Comparison of ENCODE assay signal across 17 mouse cellular contexts in genomic region chr4:120697353-120697752, GRCm38 (mm10). TPM values are rescaled to one million over a fixed set of nuclear protein-coding genes. Genes with fewer than 3 reads are reported as not detected.
A peak's percentile ranks its signal among the peaks of the same experiment; 100 is the strongest.
DNase-seq lines count a peak whose midpoint lies in the region; ATAC-seq and TF ChIP-seq lines count a peak whose summit lies in the region.
"Had no signal": no experiment of that assay in that cellular context is flagged by ENCODE, and none has a peak within 500 bp of the region (broad histone marks: within the 10 kb centered on the region; RNA-seq: fewer than 3 reads in every experiment).

No protein-coding gene starts in this region.

- no peak for DNase-seq in heart, postnatal 36 days
- DNase-seq in kidney, postnatal 0 days (ENCODE audit: low spot score) = no peak
- no peak for DNase-seq in kidney, adult 11 months
- no peak for DNase-seq in ES-E14 (ENCODE audit: low read depth, low spot score)
- DNase-seq in adrenal gland, adult 18-20 months (ENCODE audit: low spot score in 2 of 2) = no peak
- DNase-seq in gastrocnemius, adult 18-20 months (ENCODE audit: low spot score) = no peak
- DNase-seq: adrenal gland, postnatal 36 days; B cell, adult 2 months; cerebellum, adult 9-10 months; gastrocnemius, postnatal 36 days; heart, postnatal 14 days; kidney, adult 18-20 months; lung, adult 18-20 months; thymus, postnatal 14 days had no signal

- peaks cover 80% of the 10 kb centered on the region for H3K27me3 ChIP-seq in heart, embryonic 12.5 days (replicated peaks)
- no peaks in the 10 kb centered on the region for H3K27me3 ChIP-seq in kidney, postnatal 0 days (ENCODE audit: insufficient read depth, low read length)
- H3K27me3 ChIP-seq in midbrain, embryonic 13.5 days = peaks cover 43% of the 10 kb centered on the region

- no peak for TF ChIP-seq CTCF in kidney, postnatal 0 days (IDR thresholded peaks at IDR 0.05; ENCODE audit: low read depth)

- H3K4me2 ChIP-seq in heart, embryonic 12.5 days = peak overlapping the region; percentile 58; the same call in 1 of the 2 replicates
- no peak overlapping the region for H3K4me2 ChIP-seq in kidney, postnatal 0 days (ENCODE audit: low read length)
- H3K4me2 ChIP-seq in midbrain, embryonic 13.5 days (replicated peaks) = no peak overlapping the region

- H3K27ac ChIP-seq in heart, embryonic 12.5 days (ENCODE audit: poor library complexity, severe bottlenecking) = no peak overlapping the region
- H3K27ac ChIP-seq in kidney, postnatal 0 days = no peak overlapping the region
- H3K27ac ChIP-seq in ES-E14 (ENCODE audit: insufficient read depth, low read depth, low read length, poor library complexity, severe bottlenecking) = no peak overlapping the region
- H3K27ac ChIP-seq in midbrain, embryonic 13.5 days = no peak overlapping the region
- H3K27ac ChIP-seq: midbrain, embryonic 12.5 days had no signal

- 89% methylated on average over 8 of the region's 8 CpGs for WGBS in heart, embryonic 12.5 days
- 85% methylated on average over 8 of the region's 8 CpGs for WGBS in kidney, postnatal 0 days
- WGBS in midbrain, embryonic 13.5 days = 86% methylated on average over 8 of the region's 8 CpGs

- ATAC-seq in heart, embryonic 12.5 days (ENCODE audit: insufficient number of reproducible peaks, low FRiP score) = 0 out of 2 replicates have a peak, but pooled peaks have one; percentile 2
- 0 out of 2 replicates have a peak, but pooled peaks have one; percentile 21 for ATAC-seq in kidney, postnatal 0 days (replicated peaks; ENCODE audit: low FRiP score, low read depth)
- peak; percentile 56 for ATAC-seq in midbrain, embryonic 13.5 days

- in situ Hi-C loops in ES-E14 (cut with MboI; ENCODE audit: low sequenced_read_pairs in 2 of 2, unreplicated experiment in 2 of 2) = no loop called here

- H3K4me1 ChIP-seq in heart, embryonic 12.5 days (replicated peaks) = peaks cover 12% of the 10 kb centered on the region
- no peaks in the 10 kb centered on the region for H3K4me1 ChIP-seq in kidney, postnatal 0 days (replicated peaks; ENCODE audit: insufficient read depth, low read length)
- H3K4me1 ChIP-seq in ES-E14 (ENCODE audit: control insufficient read depth in 2 of 2, insufficient read depth in 2 of 2, low read length in 2 of 2, poor library complexity in 1 of 2) = peaks cover 0 to 8% of the 10 kb centered on the region in 2 experiments; a peak in 2 of 4 replicates
- 0 out of 2 replicates have a peak, but pooled peaks cover 4% of the 10 kb centered on the region for H3K4me1 ChIP-seq in midbrain, embryonic 13.5 days (replicated peaks)

- H3K4me3 ChIP-seq in heart, embryonic 12.5 days = no peak overlapping the region
- H3K4me3 ChIP-seq in kidney, postnatal 0 days (replicated peaks; ENCODE audit: low read depth, low read length) = no peak overlapping the region
- peak overlapping the region; percentile 57 to 66 for H3K4me3 ChIP-seq in ES-E14 (ENCODE audit: insufficient read depth in 1 of 2, low read depth in 1 of 2, low read length in 2 of 2, poor library complexity in 1 of 2, severe bottlenecking in 1 of 2)
- H3K4me3 ChIP-seq in midbrain, embryonic 13.5 days (replicated peaks) = no peak overlapping the region

- H3K9me3 ChIP-seq in heart, embryonic 12.5 days (replicated peaks) = no peaks in the 10 kb centered on the region
- H3K9me3 ChIP-seq in kidney, postnatal 0 days (replicated peaks; ENCODE audit: low read length) = no peaks in the 10 kb centered on the region
- H3K9me3 ChIP-seq in ES-E14 (ENCODE audit: control insufficient read depth, insufficient read depth, low read depth, low read length) = no peaks in the 10 kb centered on the region
- no peaks in the 10 kb centered on the region for H3K9me3 ChIP-seq in midbrain, embryonic 13.5 days
- H3K9me3 ChIP-seq: midbrain, embryonic 12.5 days had no signal

- intact Hi-C loops in heart, postnatal 36 days (cut with DNase I) = no loop called here

- no peaks in the 10 kb centered on the region for H3K36me3 ChIP-seq in heart, embryonic 12.5 days
- no peaks in the 10 kb centered on the region for H3K36me3 ChIP-seq in kidney, postnatal 0 days (ENCODE audit: insufficient read depth, low read length)
- no peaks in the 10 kb centered on the region for H3K36me3 ChIP-seq in ES-E14 (ENCODE audit: control insufficient read depth, insufficient read depth, low read length, poor library complexity, severe bottlenecking)
- peaks cover 2% of the 10 kb centered on the region; the same call in 1 of the 2 replicates for H3K36me3 ChIP-seq in midbrain, embryonic 13.5 days

- no peak overlapping the region for H3K9ac ChIP-seq in heart, embryonic 12.5 days
- no peak overlapping the region for H3K9ac ChIP-seq in kidney, postnatal 0 days (ENCODE audit: low read depth, low read length)
- H3K9ac ChIP-seq in ES-E14 (ENCODE audit: insufficient read depth, low read depth, low read length, poor library complexity, severe bottlenecking) = peak overlapping the region; percentile 42; the same call in 1 of the 2 replicates
- no peak overlapping the region for H3K9ac ChIP-seq in midbrain, embryonic 13.5 days (replicated peaks)
- H3K9ac ChIP-seq: midbrain, embryonic 12.5 days had no signal

TF ChIP-seq in ES-E14, 5 proteins besides CTCF, POLR2A, EP300 and RAD21:
- no peak for TF ChIP-seq MAFK (IDR thresholded peaks at IDR 0.05; ENCODE audit: insufficient read depth, low read depth, low read length)

RNA-seq across cellular contexts. Expression of gene Cited4, which starts 31.0 kb away (rescaled TPM):
- 41.2 and 43.6 TPM in 2 replicates for polyA plus RNA-seq in heart, embryonic 12.5 days (2016; fragmentation: Nextera tagmentation; extraction: Ambion mirVana)
- total RNA-seq in heart, postnatal 36 days (2021) = 10 to 100 TPM; 26.9 to 36.2 TPM
- polyA plus RNA-seq in kidney, postnatal 0 days (2015; fragmentation: Nextera tagmentation; extraction: Ambion mirVana) = 17.5 and 17.9 TPM in 2 replicates
- 2.7 and 3.7 TPM in 2 replicates for total RNA-seq in ES-E14 (2012; rRNA removed)
- 0.37 and 0.92 TPM in 2 replicates for polyA plus RNA-seq in midbrain, embryonic 13.5 days (2015; fragmentation: Nextera tagmentation; extraction: Ambion mirVana)
- total RNA-seq in adrenal gland, adult 18-20 months (2021) = 10 to 100 TPM; 15.2 to 24.0 TPM
- 10 to 100 TPM; 11.9 to 18.0 TPM for total RNA-seq in gastrocnemius, adult 18-20 months (2021)

RNA-seq across cellular contexts. Expression of gene Kcnq4, which starts 51.1 kb away (rescaled TPM):
- polyA plus RNA-seq in heart, embryonic 12.5 days (2016; fragmentation: Nextera tagmentation; extraction: Ambion mirVana) = 0.89 and 0.95 TPM in 2 replicates
- total RNA-seq in heart, postnatal 36 days (2021) = 1 to 10 TPM; 2.4 to 2.6 TPM
- polyA plus RNA-seq in kidney, postnatal 0 days (2015; fragmentation: Nextera tagmentation; extraction: Ambion mirVana) = 0.52 and 0.67 TPM in 2 replicates
- total RNA-seq in ES-E14 (2012; rRNA removed) = 0.45 and 0.74 TPM in 2 replicates
- 3.2 and 3.9 TPM in 2 replicates for polyA plus RNA-seq in midbrain, embryonic 13.5 days (2015; fragmentation: Nextera tagmentation; extraction: Ambion mirVana)
- total RNA-seq in adrenal gland, adult 18-20 months (2021) = 1 to 10 TPM; 1.5 to 3.1 TPM
- 10 to 100 TPM; 14.2 to 17.0 TPM for total RNA-seq in gastrocnemius, adult 18-20 months (2021)

Comparison
In these comparisons a context has a peak if more than half of its experiments do, and no peak if none do; other contexts are left out.
1. ATAC-seq: peak in every context shown above with its lines; median percentile 56 in midbrain, embryonic 13.5 days; 21 in kidney, postnatal 0 days; 2 in heart, embryonic 12.5 days.
2. H3K4me3 ChIP-seq: peak in ES-E14 (2 of 2); none in heart, embryonic 12.5 days (single experiment), kidney, postnatal 0 days (single experiment) and midbrain, embryonic 13.5 days (single experiment).